Mouse (Mus musculus) kidney, embryonic 16.5 days (tissue): ENCODE results near the gene Dnhd1. TPM values are rescaled to one million over a fixed set of nuclear protein-coding genes. Genes with fewer than 3 reads are reported as not detected.

Experiments used
- ATAC-seq: fragments of 200-750 bp; cut with Nextera tagmentation; 2 replicates; pipeline ENCODE4 v1.8.0; 2017; ENCODE audit warnings: moderate TSS enrichment; ENCODE audit not compliant: low FRiP score, low TSS enrichment
- H3K27ac ChIP-seq: fragments of 300-500 bp; sonication (generic); 2 replicates; pipeline ENCODE4 v1.5.1; 2014; ENCODE audit warnings: low read length
- H3K27me3 ChIP-seq: fragments of 300-500 bp; sonication (generic); 2 replicates; pipeline ENCODE4 v1.6.1; 2014; ENCODE audit warnings: low read length, control low read depth, mixed read lengths; ENCODE audit not compliant: insufficient read depth
- H3K36me3 ChIP-seq: fragments of 300-500 bp; sonication (generic); 2 replicates; pipeline ENCODE4 v1.6.1; 2014; ENCODE audit warnings: low read length, control low read depth, mixed read lengths; ENCODE audit not compliant: insufficient read depth
- H3K4me1 ChIP-seq: fragments of 300-500 bp; sonication (generic); 2 replicates; pipeline ENCODE4 v1.6.1; 2014; ENCODE audit warnings: low read length, control low read depth, mixed read lengths; ENCODE audit not compliant: insufficient read depth
- H3K4me2 ChIP-seq: fragments of 300-500 bp; sonication (generic); replicated peaks from 2 replicates; pipeline ENCODE4 v1.6.1; 2014; ENCODE audit warnings: low read depth, low read length
- H3K4me3 ChIP-seq: fragments of 300-500 bp; sonication (generic); 2 replicates; pipeline ENCODE4 v1.5.1; 2014; ENCODE audit warnings: mild to moderate bottlenecking, low read length
- H3K9ac ChIP-seq: fragments of 300-500 bp; sonication (generic); replicated peaks from 2 replicates; pipeline ENCODE4 v1.6.1; 2014; ENCODE audit warnings: low read length
- H3K9me3 ChIP-seq: fragments of 300-500 bp; sonication (generic); 2 replicates; pipeline ENCODE4 v1.6.1; 2016; ENCODE audit warnings: low read length, control low read depth
- WGBS: fragments of 180-500 bp; shearing (Covaris S2); extraction: QIAGEN DNeasy Blood & Tissue Kit; methylation state at CpG from one replicate; pipeline ENCODE4 v1.1.7; 2014; 5-methylcytosine and 5-hydroxymethylcytosine counted together
- polyA plus RNA-seq: library from polyadenylated mRNA; unstranded; fragments of >200 nt; fragmentation: Nextera tagmentation; extraction: Ambion mirVana; gene quantifications from 2 replicates; pipeline ENCODE4 v1.2.1, GENCODE M21; 2015

Dnhd1 gene
- polyA plus RNA-seq, 1 experiment from 2014 or later, result 1.7 TPM

- peak within 1 kb of the TSS; percentile 80 for H3K27ac ChIP-seq
- ATAC-seq, result peak; percentile 98
- H3K36me3 ChIP-seq, result peaks cover 44% of the 10 kb centered on the region
- H3K27me3 ChIP-seq, result no peaks in the 10 kb centered on the region
- H3K4me1 ChIP-seq, result peaks cover 22% of the 10 kb centered on the region
- peak within 1 kb of the TSS; percentile 86 for H3K4me3 ChIP-seq
- H3K9ac ChIP-seq, result peak within 1 kb of the TSS; percentile 94
- peak within 1 kb of the TSS; percentile 81 for H3K4me2 ChIP-seq
- H3K9me3 ChIP-seq, result no peaks in the 10 kb centered on the region
- under 1% methylated on average over 55 of the region's 67 CpGs for WGBS
Observed at GRCm38 (mm10) chr7:105743926-105744590, 93.4 kb downstream of the Dnhd1 start, which contains the start of gene Taf10. Gene Taf10, minus strand, starts transcription at chr7:105744361.

- Histone ChIP-seq H3K4me3 (no peak overlapping the region), H3K4me1 (peaks cover 21% of the 10 kb centered on the region), H3K27me3 (no peaks in the 10 kb centered on the region), H3K4me2 (no peak overlapping the region), H3K36me3 (peaks cover 16% of the 10 kb centered on the region), H3K9ac (no peak overlapping the region), H3K9me3 (no peaks in the 10 kb centered on the region), H3K27ac (no peak overlapping the region)
- no peak for ATAC-seq
- WGBS, result 78% methylated on average over 2 of the region's 2 CpGs
Observed at GRCm38 (mm10) chr7:105747776-105748175, 97.1 kb downstream of the Dnhd1 start.

GRCm38 (mm10) chr7:105751491-105752433, 101.1 kb downstream of the Dnhd1 start, which contains the start of gene Tpp1:
Gene Tpp1, minus strand, starts transcription at chr7:105752235.
- 0 out of 2 replicates have a peak within 1 kb of the TSS, but pooled peaks have one; percentile 20 for H3K27ac ChIP-seq
- H3K36me3 ChIP-seq, result peaks cover 40% of the 10 kb centered on the region
- H3K4me3 ChIP-seq, result peak within 1 kb of the TSS; percentile 64
- peak; percentile 94 for ATAC-seq
- 20% methylated on average over 20 of the region's 20 CpGs for WGBS
- peaks cover 9% of the 10 kb centered on the region for H3K4me1 ChIP-seq
- H3K9ac ChIP-seq, result peak within 1 kb of the TSS; percentile 80
- no peaks in the 10 kb centered on the region for H3K27me3 ChIP-seq
- H3K9me3 ChIP-seq, result no peaks in the 10 kb centered on the region
- peak within 1 kb of the TSS; percentile 88 for H3K4me2 ChIP-seq

GRCm38 (mm10) chr7:105752716-105753115, 102.1 kb downstream of the Dnhd1 start:
- H3K27me3 ChIP-seq, result no peaks in the 10 kb centered on the region
- H3K9me3 ChIP-seq, result no peaks in the 10 kb centered on the region
- no peak overlapping the region for H3K27ac ChIP-seq
- H3K36me3 ChIP-seq, result peaks cover 49% of the 10 kb centered on the region
- H3K4me3 ChIP-seq, result no peak overlapping the region
- H3K9ac ChIP-seq, result no peak overlapping the region
- 93% methylated on average over 2 of the region's 2 CpGs for WGBS
- H3K4me1 ChIP-seq, result peaks cover 9% of the 10 kb centered on the region
- H3K4me2 ChIP-seq, result no peak overlapping the region
- peak; percentile 16 for ATAC-seq

- Histone ChIP-seq H3K36me3 (peaks cover 51% of the 10 kb centered on the region), H3K4me2 (no peak overlapping the region), H3K4me3 (no peak overlapping the region), H3K27me3 (no peaks in the 10 kb centered on the region), H3K9ac (no peak overlapping the region), H3K27ac (no peak overlapping the region), H3K9me3 (no peaks in the 10 kb centered on the region), H3K4me1 (peaks cover 9% of the 10 kb centered on the region)
- ATAC-seq, result no peak
- 91% methylated on average over 10 of the region's 10 CpGs for WGBS
Observed at GRCm38 (mm10) chr7:105753281-105753680, 102.7 kb downstream of the Dnhd1 start.

GRCm38 (mm10) chr7:105761813-105762484, 111.3 kb downstream of the Dnhd1 start:
- Histone ChIP-seq H3K9ac (no peak overlapping the region), H3K36me3 (peaks cover 80% of the 10 kb centered on the region), H3K4me1 (no peaks in the 10 kb centered on the region), H3K27me3 (no peaks in the 10 kb centered on the region), H3K4me2 (peak overlapping the region; percentile 41), H3K27ac (no peak overlapping the region), H3K9me3 (no peaks in the 10 kb centered on the region), H3K4me3 (peak overlapping the region; percentile 13; the same call in 1 of the 2 replicates)
- 0 out of 2 replicates have a peak, but pooled peaks have one; percentile 36 for ATAC-seq
- 44% methylated on average over 51 of the region's 51 CpGs for WGBS

GRCm38 (mm10) chr7:105762517-105763270, 112.1 kb downstream of the Dnhd1 start:
- no peak overlapping the region for H3K27ac ChIP-seq
- ATAC-seq, result no peak
- peak overlapping the region; percentile 13; the same call in 1 of the 2 replicates for H3K4me3 ChIP-seq
- 51% methylated on average over 55 of the region's 55 CpGs for WGBS
- peaks cover 2% of the 10 kb centered on the region; the same call in 1 of the 2 replicates for H3K4me1 ChIP-seq
- no peaks in the 10 kb centered on the region for H3K27me3 ChIP-seq
- H3K9ac ChIP-seq, result no peak overlapping the region
- peak overlapping the region; percentile 41 for H3K4me2 ChIP-seq
- no peaks in the 10 kb centered on the region for H3K9me3 ChIP-seq
- peaks cover 72% of the 10 kb centered on the region for H3K36me3 ChIP-seq

GRCm38 (mm10) chr7:105764331-105764730, 113.7 kb downstream of the Dnhd1 start:
- no peak overlapping the region for H3K4me2 ChIP-seq
- H3K4me1 ChIP-seq, result peaks cover 15% of the 10 kb centered on the region; the same call in 1 of the 2 replicates
- H3K9ac ChIP-seq, result no peak overlapping the region
- 90% methylated on average over 11 of the region's 11 CpGs for WGBS
- no peaks in the 10 kb centered on the region for H3K9me3 ChIP-seq
- H3K27ac ChIP-seq, result no peak overlapping the region
- no peak overlapping the region for H3K4me3 ChIP-seq
- H3K36me3 ChIP-seq, result peaks cover 59% of the 10 kb centered on the region
- no peaks in the 10 kb centered on the region for H3K27me3 ChIP-seq
- ATAC-seq, result no peak

GRCm38 (mm10) chr7:105767729-105768165, 117.1 kb downstream of the Dnhd1 start:
- peak; percentile 50 for ATAC-seq
- no peak overlapping the region for H3K9ac ChIP-seq

More at GRCm38 (mm10) chr7:105767729-105768165, 117.1 kb downstream of the Dnhd1 start:
- no peak overlapping the region for H3K4me3 ChIP-seq
- WGBS, result 18% methylated on average over 6 of the region's 6 CpGs
- no peak overlapping the region for H3K4me2 ChIP-seq
- H3K9me3 ChIP-seq, result no peaks in the 10 kb centered on the region
- H3K36me3 ChIP-seq, result peaks cover 61% of the 10 kb centered on the region
- H3K27me3 ChIP-seq, result no peaks in the 10 kb centered on the region
- peaks cover 22% of the 10 kb centered on the region; the same call in 1 of the 2 replicates for H3K4me1 ChIP-seq
- peak overlapping the region; percentile 17 for H3K27ac ChIP-seq
